Mouse (Mus musculus): Measurements from ENCODE around the gene Rab3il1. TPM values are rescaled to one million over a fixed set of nuclear protein-coding genes. Genes with fewer than 3 reads are reported as not detected.
A peak's percentile ranks its signal among the peaks of the same experiment; 100 is the strongest.
"Not testable (repeated sequence)": the region's sequence is repeated elsewhere in the genome, so short reads cannot be mapped to it uniquely, and the experiment has no call there.

The Rab3il1 gene
- 10 to 100 TPM in 2 of 4 experiments, 1 to 10 TPM in 2; 9.2 to 12.7 (median 11.1) TPM for total RNA-seq (2022)

DNA sequence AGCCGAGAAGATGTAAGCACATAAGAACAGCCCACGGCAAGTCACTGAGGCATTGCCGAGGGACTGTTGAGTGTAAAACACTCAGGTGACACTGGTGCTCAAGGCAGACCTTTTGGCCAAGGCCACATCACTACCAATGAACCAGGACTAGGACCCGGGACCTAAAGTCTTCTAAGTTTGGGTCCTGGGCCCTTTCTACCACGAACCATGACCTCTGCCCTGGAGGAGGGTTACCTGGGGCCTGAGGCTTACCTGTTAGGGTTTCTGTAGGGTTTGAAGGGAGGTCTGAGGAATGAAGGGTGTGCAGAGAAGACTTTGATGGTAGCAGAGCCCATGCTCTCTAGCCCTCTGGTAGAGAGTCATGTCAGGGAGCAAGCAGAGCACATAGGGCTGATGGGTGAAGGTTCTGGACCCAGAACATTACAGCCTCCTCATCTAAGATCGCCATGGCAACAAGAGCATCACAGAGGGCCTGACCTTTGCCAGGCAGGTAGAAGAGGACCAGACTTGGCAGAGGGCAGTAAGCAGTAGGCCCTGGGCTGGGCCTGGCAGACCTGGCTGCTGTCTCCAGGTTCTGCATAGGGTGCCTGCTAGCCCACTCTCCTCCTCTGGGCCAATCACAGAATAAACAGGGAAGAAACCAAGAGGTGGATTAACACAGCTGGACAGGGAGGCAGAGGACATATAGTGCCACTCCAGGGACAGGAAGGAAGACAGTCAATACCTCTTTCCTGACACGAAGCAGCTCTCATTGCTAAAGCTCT is at the start of gene Rab3il1, which contains the start of gene Best1:
TSS of gene Rab3il1 (plus strand) at position 464 of the 764 bp plus-strand sequence.
TSS of gene Best1 (minus strand) at position 428 of the 764 bp plus-strand sequence.
- DNase-seq (ENCODE audit: low spot score in 2 of 2), result no peak

DNA sequence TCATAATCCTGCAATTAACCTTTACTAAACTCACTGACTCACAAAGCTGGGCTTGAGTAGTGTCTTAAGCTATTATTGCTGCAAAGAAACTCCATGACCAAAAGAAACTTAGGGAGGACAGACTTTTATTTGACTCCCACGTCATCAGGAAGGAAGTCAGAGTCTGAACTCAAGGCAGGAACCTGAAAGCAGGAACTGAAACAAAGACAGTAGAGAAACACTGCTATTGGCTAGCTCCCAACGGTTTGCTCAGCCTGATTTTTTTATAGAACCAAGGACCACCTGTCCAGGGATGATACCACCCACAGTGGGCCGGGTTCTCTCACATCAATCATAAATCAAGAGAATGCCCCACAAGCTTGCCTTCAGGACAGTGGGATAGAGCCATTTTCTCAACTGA is 49.1 kb upstream of the Rab3il1 start:
- DNase-seq (ENCODE audit: low spot score in 2 of 2), result no peak

- DNase-seq (ENCODE audit: low spot score in 2 of 2), result no peak
Observed at GRCm38 (mm10) chr19:9952912-9953311, 48.6 kb upstream of the Rab3il1 start.

GRCm38 (mm10) chr19:9954055-9954810 is 47.2 kb upstream of the Rab3il1 start:
- peak in 1 of 2 experiments; percentile 76 for DNase-seq (ENCODE audit: low spot score in 2 of 2)

GRCm38 (mm10) chr19:9954811-9955202 is 46.7 kb upstream of the Rab3il1 start:
- DNase-seq (ENCODE audit: low spot score in 2 of 2), result no peak

DNA sequence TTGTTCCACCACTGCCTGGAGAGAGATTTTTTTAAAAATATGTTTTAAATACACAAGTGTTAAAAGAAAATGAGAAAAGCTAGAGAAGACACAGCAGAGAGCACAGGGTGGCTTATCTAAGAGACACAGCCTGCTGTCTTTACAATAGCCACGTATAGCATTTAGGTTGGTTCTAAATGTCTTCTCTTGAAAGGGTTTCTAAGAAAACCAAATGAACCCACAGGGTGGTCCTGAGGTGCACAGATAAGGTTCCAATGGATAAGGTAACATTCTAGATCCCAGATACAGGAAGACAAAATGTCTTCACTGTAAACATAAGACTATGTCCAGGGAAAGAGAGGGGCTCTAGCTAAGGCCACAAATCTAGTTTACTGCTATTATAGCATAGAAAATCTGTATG is 46.0 kb upstream of the Rab3il1 start:
- no peak for DNase-seq (ENCODE audit: low spot score in 2 of 2)

GRCm38 (mm10) chr19:9956624-9957388 is 44.7 kb upstream of the Rab3il1 start:
- DNase-seq (ENCODE audit: low spot score in 2 of 2), result no peak

DNA sequence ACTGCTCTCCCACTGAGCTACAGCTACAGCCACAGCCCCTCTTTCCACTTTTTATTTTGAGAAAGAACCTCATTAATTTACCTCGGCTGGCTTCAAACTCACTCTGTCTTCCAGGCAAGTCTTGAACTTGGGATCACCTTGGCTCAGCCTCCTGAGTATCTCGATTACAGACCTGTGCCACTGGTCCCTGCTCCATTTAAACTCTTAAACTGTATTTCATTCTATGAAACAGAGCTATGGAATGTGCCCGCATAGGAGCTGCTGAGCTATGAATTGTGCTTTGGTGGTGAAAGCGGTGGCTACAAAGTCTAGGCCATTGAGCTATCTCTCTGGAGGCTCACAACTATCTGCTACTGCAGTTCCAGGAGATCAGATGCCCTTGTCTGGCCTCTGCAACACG is 43.5 kb upstream of the Rab3il1 start:
- DNase-seq (ENCODE audit: low spot score in 2 of 2), result no peak

- DNase-seq (ENCODE audit: low spot score in 2 of 2), result no peak
Observed at GRCm38 (mm10) chr19:9960769-9961168, 40.7 kb upstream of the Rab3il1 start.

GRCm38 (mm10) chr19:9964205-9964916 is 37.1 kb upstream of the Rab3il1 start:
- no peak for DNase-seq (ENCODE audit: low spot score in 2 of 2)

- no peak for DNase-seq (ENCODE audit: low spot score in 2 of 2)
Observed at GRCm38 (mm10) chr19:9966096-9966867, 35.2 kb upstream of the Rab3il1 start.

GRCm38 (mm10) chr19:9968081-9968787 is 33.2 kb upstream of the Rab3il1 start:
- DNase-seq (ENCODE audit: low spot score in 2 of 2), result no peak

DNA sequence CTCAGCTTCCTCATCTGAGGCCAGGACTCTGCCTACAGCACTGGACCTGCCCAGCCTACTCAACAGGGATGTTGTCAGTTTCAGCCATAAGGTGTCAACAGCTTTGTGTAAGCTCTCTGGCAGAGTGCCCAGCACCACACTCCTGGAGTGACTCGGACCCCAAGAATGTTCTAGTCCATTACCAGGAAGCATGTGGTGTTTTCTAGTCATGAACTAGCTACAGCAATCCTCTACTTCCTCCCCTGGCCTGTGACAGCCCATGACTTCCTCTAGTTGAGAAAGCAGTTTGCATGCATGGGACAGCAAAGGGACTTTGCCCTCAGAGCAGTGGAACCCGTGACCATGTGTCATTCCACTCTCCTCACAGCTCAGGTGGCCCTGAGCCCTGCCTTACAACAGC is 26.6 kb upstream of the Rab3il1 start:
- not testable (repeated sequence) for DNase-seq (ENCODE audit: low spot score in 2 of 2)

GRCm38 (mm10) chr19:9977085-9977484 is 24.4 kb upstream of the Rab3il1 start:
- DNase-seq (ENCODE audit: low spot score in 2 of 2), result no peak

DNA sequence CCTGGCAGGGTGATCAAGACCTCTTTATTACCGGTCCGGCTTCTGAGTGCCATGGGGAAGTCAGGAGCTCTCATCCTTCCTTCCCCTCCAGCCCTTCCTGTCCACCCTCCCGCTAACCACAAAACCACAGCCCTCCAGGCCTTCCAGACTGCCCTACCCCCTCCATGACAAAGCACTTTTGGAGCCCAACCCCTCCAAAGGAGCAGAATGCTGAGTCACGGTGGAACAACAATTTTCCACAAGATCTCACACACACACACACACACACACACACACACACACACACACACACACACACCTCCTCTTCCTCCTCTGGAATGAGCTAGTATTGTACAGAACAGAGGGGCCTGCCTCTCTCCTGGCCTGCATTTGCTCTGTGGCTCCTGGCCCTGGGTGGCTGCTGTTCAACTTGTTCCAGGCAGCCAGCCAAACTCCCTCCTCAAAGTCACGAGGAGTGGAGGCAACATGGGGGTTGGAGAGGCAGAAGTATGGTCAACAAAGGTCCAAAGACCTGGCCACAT is 23.0 kb upstream of the Rab3il1 start:
- peak in 1 of 2 experiments; percentile 77 for DNase-seq (ENCODE audit: low spot score in 2 of 2)

DNA sequence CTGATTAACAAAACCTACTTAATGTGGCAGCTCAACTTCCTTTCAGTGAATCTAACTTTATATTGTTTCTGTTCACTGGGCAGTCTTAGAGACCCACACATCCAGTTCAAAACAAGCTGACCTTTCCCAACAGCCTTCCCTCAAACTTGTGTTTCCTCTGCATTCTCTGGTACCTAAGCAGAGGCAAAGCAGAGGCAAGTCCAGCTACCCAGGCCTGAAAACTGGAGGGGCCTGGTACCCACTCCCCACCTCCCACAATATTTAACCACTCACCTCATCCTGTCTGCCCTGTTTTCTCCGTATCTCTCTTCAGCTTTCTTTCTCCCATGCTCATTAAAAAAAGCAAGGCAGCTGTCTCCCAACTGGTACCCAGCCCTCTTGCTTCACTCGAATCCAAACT is 22.3 kb upstream of the Rab3il1 start:
- no peak for DNase-seq (ENCODE audit: low spot score in 2 of 2)

DNA sequence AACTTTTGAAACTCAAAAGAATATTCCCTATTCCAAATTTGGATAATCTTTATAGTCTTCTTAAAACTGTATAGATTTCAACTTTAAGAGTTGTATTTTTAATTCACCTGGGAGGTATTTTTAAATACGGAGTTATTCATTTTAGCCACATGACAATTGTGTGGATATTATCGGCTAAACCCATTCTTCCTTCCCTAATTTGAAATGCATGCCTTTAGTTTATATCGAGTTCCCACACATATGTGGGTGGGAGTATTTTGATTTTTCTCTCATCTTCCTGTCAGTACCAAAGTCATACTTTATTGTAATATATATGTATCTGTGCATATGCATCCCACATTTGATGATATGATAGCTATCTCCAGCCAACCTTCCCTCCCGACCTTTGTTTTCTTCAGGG is 21.2 kb upstream of the Rab3il1 start, which contains the start of gene Fth1:
TSS of gene Fth1 (plus strand) at position 341 of the 400 bp plus-strand sequence.
- DNase-seq (ENCODE audit: low spot score in 2 of 2), result no peak

DNA sequence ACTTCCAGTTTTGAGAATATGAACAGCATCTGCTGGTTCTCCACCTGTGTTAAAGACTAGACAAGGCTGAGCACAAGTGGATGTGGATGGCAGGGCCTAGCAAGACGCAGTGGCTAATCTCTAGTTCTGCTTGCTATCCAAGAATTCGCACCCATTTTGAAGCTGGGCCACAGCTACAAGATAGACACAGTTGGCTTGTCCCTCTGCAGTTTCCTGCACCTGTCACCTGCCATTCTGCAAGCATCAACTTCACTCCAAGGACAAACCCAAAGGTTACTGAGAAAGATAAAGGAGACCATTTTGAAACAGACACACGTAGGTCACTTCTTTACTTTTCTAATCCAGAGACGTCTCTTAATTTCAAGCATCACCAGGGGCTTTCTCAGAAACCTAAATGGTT is 19.8 kb upstream of the Rab3il1 start:
- no peak for DNase-seq (ENCODE audit: low spot score in 2 of 2)

DNA sequence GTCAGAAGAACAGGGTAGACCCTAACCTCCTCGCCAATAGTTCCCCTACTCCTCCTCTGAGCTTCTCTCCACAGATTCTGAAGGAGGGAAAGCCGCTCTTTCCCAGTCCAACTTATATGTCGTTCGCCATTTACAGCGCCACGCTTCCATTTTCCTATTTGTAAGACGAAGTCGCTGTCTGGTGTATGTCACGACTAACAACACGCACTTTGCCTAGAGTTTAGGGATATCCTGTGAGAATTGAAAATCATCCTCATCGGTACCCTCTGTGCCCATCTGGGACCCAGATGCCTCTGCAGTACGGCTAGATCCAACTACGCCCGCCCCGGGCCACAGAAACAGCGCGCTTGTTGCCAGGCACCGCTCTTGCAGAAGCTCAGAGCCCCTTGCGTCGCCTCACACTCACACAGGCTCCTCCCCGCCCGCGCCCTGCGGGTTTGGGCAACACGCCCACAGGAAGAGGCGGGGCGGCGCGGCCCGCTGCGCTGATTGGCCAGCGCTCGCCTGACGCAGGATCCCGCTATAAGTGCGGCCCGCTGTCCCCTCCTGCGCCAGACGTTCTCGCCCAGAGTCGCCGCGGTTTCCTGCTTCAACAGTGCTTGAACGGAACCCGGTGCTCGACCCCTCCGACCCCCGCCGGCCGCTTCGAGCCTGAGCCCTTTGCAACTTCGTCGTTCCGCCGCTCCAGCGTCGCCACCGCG is 19.2 kb upstream of the Rab3il1 start:
- DNase-seq (ENCODE audit: low spot score in 2 of 2), result peak; percentile 95 to 97

All from left cerebral cortex, adult 8-10 months (tissue).